Mouse (Mus musculus) cerebellum, postnatal 25 days (tissue): ENCODE measurements around the gene Hip1.

Source experiments
- DNase-seq, 2 experiments: peaks; one replicate each; pipeline ENCODE4 v3.0.0; 2021; ENCODE audit warnings: mixed read lengths in 2 of 2

Gene Hip1

DNA sequence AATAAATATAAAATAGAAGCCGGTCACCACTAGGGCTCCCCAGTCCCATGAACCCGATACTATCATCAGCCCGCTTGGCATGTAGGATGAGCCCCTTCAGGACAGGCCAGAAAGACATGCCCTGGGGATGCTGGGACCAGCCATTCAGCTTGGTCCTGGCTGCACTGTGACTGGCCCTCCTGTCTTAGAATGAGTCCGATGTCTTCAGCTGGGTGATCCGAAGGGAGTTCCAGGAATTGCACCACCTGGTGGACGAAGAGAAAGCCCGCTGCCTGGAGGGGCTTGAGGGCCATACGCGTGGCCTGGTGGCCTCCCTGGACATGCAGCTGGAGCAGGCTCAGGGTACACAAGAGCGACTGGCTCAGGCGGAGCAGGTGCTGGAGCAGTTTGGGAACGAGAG lies 181.4 kb downstream of the Hip1 start:
- DNase-seq: peak in 1 of 2 experiments; percentile 33

DNA sequence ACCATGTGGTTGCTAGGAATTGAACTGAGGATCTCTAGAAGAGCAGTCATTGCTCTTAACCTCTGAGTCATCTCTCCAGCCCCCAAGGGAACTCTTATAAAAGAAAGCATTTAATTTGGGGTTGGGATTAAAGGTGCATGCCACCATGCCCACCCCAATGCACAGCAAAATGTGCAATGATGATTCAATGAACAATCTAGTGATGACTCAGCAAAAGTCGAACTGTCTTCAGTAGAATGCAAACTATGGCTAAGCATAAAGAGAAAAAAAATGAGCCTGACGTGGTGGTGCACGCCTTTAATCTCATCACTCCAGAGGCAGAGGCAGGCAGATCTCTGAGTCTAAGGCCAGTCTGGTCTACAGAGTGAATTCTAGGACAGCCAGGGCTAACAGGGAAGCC lies 182.3 kb downstream of the Hip1 start:
- no peak for DNase-seq

DNA sequence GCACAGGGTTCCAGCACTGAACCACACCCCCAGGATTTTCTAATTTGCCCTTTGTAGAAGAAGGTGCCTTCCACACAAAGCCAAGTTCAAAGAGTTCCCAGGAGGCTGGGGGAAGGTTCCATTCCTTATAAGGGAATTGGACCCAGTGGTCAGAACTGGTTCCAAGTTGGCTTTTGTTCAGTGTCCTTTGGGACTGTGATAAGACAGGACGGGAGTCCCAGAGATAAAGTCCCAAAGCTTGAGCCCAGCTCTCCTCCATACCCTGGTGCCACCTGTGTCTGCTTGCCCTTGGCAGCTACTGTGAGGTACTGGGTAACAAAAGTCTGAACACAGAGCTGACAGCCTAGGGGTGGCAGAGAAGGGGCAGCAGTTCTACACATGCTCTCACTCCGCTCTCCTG lies 185.1 kb downstream of the Hip1 start:
- DNase-seq: no peak

DNA sequence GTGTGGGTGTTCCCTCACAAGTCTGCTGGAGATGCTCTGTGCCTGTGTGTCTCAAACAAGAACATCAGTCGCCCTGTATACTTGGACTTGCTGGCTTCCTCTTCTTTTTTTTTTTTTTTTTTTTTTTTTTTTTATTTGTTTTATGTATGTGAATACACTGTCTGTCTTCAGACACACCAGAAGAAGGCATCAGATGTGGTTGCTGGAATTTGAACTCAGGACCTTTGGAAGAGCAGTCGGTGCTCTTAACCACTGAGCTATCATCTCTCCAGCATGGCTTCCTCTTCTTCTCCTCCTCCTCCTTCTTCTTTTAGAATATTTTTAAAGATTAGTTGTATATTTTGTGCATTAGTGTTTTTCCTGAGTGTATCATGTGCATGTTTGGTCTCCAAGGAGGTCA lies 187.4 kb downstream of the Hip1 start:
- peak in 1 of 2 experiments; percentile 20 for DNase-seq
